In genomic region chr12:91837401-91838065, GRCm38 (mm10) we compare ENCODE assay signal across 16 mouse cellular contexts. TPM values are rescaled to one million over a fixed set of nuclear protein-coding genes. Genes with fewer than 3 reads are reported as not detected.
DNase-seq lines count a peak whose midpoint lies in the region; ATAC-seq and TF ChIP-seq lines count a peak whose summit lies in the region.
"Had no signal": no experiment of that assay in that cellular context is flagged by ENCODE, and none has a peak within 500 bp of the region (broad histone marks: within the 10 kb centered on the region; RNA-seq: fewer than 3 reads in every experiment).

No protein-coding gene starts in this region.

- intact Hi-C loops in gastrocnemius, postnatal 36 days (cut with DNase I): no loop called here

- H3K4me1 ChIP-seq in G1E (ENCODE audit: insufficient read depth, low read depth, low read length): no peaks in the 10 kb centered on the region
- H3K4me1 ChIP-seq: heart, embryonic 13.5 days; midbrain, embryonic 12.5 days had no signal

- 0 out of 2 replicates have a peak overlapping the region, but pooled peaks have one; percentile 13 for H3K4me3 ChIP-seq in G1E (ENCODE audit: low read depth, low read length)
- H3K4me3 ChIP-seq: heart, embryonic 13.5 days; hindbrain, embryonic 13.5 days; layer of hippocampus, adult 2 months; midbrain, embryonic 12.5 days had no signal

- no peaks in the 10 kb centered on the region for H3K9me3 ChIP-seq in G1E (replicated peaks)
- H3K9me3 ChIP-seq: heart, embryonic 13.5 days; hindbrain, embryonic 13.5 days; midbrain, embryonic 12.5 days had no signal

- no peak for ATAC-seq in G1E (ENCODE audit: extremely low read depth, insufficient number of reproducible peaks, low FRiP score, poor library complexity, severe bottlenecking)

- peaks cover 93% of the 10 kb centered on the region for H3K36me3 ChIP-seq in G1E (replicated peaks)

- no peaks in the 10 kb centered on the region for H3K27me3 ChIP-seq in G1E (ENCODE audit: insufficient read depth, low read length)
- H3K27me3 ChIP-seq: heart, embryonic 13.5 days; hindbrain, embryonic 13.5 days; midbrain, embryonic 12.5 days had no signal

- peak; percentile 6 to 17 for DNase-seq in gastrocnemius, adult 8-10 months (ENCODE audit: low spot score in 2 of 2)
- DNase-seq in gastrocnemius, postnatal 36 days: no peak
- DNase-seq in G1E (ENCODE audit: low spot score): no peak
- DNase-seq in adrenal gland, postnatal 36 days: peak; percentile 80 to 87
- peak; percentile 61 to 62 for DNase-seq in kidney, postnatal 36 days
- no peak for DNase-seq in lung, adult 18-20 months
- no peak for DNase-seq in urinary bladder, adult 2 months (ENCODE audit: low spot score)
- no peak for DNase-seq in thymus, postnatal 14 days
- DNase-seq: B cell, adult 2 months; cerebellum, adult 11 months; lung, adult 2 months had no signal

- no peak for TF ChIP-seq CTCF in G1E (IDR thresholded peaks at IDR 0.05; ENCODE audit: low read depth, low read length)

RNA-seq across cellular contexts. Expression of gene Sel1l, which starts 11.4 kb away (rescaled TPM):
- 10 to 100 TPM; 41.4 to 45.8 (median 42.8) TPM for total RNA-seq in gastrocnemius, adult 8-10 months (2022)
- total RNA-seq in gastrocnemius, postnatal 36 days (2021): 10 to 100 TPM; 38.4 to 42.2 TPM
- 107 and 119 TPM in 2 replicates for total RNA-seq in G1E (2014; fragmentation: Nextera tagmentation)
- 67.7 and 80.1 TPM in 2 replicates for total RNA-seq in G1E (2017)
- polyA plus RNA-seq in G1E (2012): 57.1 and 64.9 TPM in 2 replicates
- total RNA-seq in adrenal gland, postnatal 36 days (2021): 100 to 1,000 TPM; 156 to 157 TPM
- 48.7 and 54.8 TPM in 2 replicates for polyA plus RNA-seq in urinary bladder, adult 2 months (2012; rRNA removed)

RNA-seq across cellular contexts. Expression of gene Ston2, which starts 49.3 kb away (rescaled TPM):
- total RNA-seq in gastrocnemius, adult 8-10 months (2022): 10 to 100 TPM; 51.5 to 79.1 (median 69.6) TPM
- total RNA-seq in gastrocnemius, postnatal 36 days (2021): 10 to 100 TPM; 42.5 to 46.6 TPM
- 110 TPM in 2 replicates for total RNA-seq in G1E (2014; fragmentation: Nextera tagmentation)
- total RNA-seq in G1E (2017): 33.4 and 34.0 TPM in 2 replicates
- polyA plus RNA-seq in G1E (2012): 69.8 and 74.5 TPM in 2 replicates
- total RNA-seq in adrenal gland, postnatal 36 days (2021): 10 to 100 TPM in 1 of 2 experiments, 1 to 10 TPM in 1; 4.9 to 10.2 TPM
- 9.3 and 10.5 TPM in 2 replicates for polyA plus RNA-seq in urinary bladder, adult 2 months (2012; rRNA removed)
- total RNA-seq: MEL had no signal

Comparison
In these comparisons a context has a peak if more than half of its experiments do, and no peak if none do; other contexts are left out.
1. DNase-seq: peak in gastrocnemius, adult 8-10 months (2 of 2), adrenal gland, postnatal 36 days (2 of 2) and kidney, postnatal 36 days (2 of 2); none in gastrocnemius, postnatal 36 days (0 of 2), G1E (single experiment), lung, adult 18-20 months (0 of 2), urinary bladder, adult 2 months (single experiment) and thymus, postnatal 14 days (single experiment).